Mouse (Mus musculus): ENCODE data around the gene Manf.
A peak's percentile ranks its signal among the peaks of the same experiment; 100 is the strongest.

The Manf gene

DNA sequence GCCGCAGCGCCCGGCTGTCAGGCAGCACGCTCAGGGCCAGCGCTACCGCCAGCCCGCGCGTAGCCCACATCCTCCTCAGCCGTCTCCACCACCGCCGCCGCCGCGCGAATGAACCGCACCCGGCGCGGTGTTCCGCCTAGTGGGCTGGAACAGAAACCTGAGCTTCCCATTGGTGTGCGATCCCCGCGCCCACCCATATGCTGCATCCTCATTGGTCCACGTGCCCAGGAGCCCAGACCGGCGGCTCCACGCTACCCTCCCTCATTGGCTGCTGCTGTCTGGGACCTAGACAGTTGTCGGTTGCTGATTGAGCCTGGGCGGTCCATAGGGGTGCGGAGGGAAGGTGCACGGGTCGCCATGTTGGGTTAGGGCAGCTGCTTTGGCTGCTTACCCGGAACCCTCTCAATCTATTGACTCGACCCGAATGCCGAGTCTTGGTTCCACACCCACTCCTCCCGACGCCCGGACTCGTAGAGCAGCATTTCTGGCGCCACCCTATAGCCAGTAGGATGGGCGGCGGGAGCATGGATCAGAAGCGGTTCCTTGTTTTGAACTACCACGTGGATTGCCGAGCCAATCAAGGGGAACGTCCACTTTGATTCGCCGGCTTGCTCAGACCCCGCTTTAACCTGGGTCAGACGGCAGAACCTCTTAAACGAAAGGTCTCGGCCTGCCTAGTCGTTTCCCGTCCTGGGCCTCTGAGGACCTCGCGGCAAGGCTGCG is at the start of gene Manf:
Gene Manf (minus strand): TSS at position 151 of the 723 bp plus-strand sequence.
- DNase-seq (ENCODE audit: low spot score in 2 of 2) = peak; percentile 92 to 98

DNA sequence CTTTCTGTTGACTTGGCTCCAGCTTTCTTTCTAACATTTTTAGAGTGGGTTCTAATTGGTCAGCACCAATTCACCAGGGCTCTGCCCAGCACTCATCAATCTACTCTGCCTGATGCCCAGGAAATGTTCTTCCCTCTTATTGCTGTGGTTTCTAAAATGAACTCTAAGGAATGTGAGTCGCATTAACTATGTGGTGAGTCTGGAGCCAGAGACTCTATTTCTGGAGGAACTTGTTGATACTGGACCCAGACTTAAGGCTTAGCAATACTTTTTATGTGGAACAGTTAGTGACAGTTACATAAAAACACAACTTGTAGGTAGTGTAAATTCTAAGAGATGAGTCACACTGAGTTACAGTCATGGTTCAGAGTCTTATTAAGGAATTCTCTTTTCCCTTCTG is 43.2 kb upstream of the Manf start:
- no peak for DNase-seq (ENCODE audit: low spot score in 2 of 2)

- no peak for DNase-seq (ENCODE audit: low spot score in 2 of 2)
Observed at GRCm38 (mm10) chr9:106914878-106915277, 23.1 kb upstream of the Manf start.

DNA sequence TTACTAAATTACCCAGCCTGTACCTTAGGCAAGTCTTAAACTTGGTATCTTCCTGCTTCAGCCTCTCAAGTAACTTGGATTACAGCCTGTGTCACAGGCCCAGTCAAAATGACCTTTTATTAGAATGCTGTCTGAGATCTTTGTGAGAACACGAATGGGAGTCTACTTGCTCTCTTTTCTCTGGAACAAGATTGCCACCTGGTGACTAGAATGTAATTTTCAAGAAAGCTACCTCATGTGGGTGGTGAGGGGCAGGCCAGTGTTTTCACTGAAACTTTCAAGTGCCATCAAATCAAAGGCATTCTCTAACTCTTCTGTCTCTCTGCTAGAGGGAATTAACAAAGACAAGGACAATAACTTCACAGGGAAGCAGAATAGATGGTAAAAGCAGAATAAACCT is 22.0 kb upstream of the Manf start:
- no peak for DNase-seq (ENCODE audit: low spot score in 2 of 2)

DNA sequence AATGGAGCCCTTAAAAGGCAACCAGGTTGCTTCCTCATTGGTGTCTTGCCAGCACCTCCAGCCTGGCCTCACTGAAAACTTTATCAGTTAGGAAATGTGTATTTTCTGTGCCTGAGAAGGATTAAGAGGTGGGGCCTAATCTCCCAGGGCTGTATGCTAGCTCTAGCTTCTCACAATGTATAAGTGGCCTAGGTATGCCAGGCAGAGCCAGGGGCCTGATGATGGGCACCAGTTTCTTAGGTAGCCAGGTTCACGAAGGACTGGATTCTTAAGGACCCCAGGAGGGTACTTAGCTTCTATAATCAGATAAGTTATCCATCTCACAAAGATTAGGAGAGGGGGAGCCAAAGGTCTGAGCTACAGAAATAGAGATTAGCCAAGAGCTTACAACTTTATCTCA is 19.8 kb upstream of the Manf start:
- no peak for DNase-seq (ENCODE audit: low spot score in 2 of 2)

- DNase-seq (ENCODE audit: low spot score in 2 of 2) = no peak
Observed at GRCm38 (mm10) chr9:106908715-106909114, 16.9 kb upstream of the Manf start.

DNA sequence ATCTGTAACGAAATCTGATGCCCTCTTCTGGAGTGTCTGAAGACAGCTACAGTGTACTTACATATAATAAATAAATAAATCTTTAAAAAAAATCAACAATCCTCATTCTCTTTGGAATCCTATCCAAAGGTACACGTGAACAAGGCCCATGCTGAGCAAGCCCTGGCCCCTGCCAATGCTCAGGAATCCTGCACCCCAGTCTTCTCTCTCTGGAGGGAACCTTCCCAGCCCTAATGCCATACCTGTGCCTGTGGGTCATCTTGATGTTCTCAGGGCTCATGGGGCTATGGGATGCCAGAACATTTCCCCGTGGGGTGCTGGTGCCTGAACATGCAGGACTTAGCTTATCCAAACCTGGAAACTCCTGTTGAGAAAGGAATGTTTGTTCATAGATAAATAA is 16.4 kb upstream of the Manf start:
- no peak for DNase-seq (ENCODE audit: low spot score in 2 of 2)

DNA sequence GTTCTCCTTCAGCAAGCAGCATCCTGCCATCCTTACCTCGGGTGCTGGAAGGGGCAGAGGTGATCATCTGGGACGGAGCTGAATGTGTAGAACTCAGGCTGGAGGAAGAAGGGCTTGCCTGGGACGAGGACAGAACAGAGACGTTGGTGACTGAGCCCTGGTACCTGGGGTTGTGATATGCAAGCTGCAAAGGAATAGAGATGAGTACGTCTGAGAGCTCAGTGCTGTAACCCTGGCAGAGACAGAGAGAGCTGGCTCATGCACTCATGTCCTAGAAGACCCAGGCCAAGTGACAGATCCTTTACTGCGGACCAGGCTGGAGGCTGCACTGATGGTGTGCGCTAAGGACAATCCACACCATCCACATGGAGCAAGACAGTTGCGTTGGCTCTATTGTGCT is 14.8 kb upstream of the Manf start:
- DNase-seq (ENCODE audit: low spot score in 2 of 2) = no peak

GRCm38 (mm10) chr9:106903791-106904134 is 12.0 kb upstream of the Manf start:
- DNase-seq (ENCODE audit: low spot score in 2 of 2) = no peak

GRCm38 (mm10) chr9:106903099-106903790 is 11.5 kb upstream of the Manf start:
- no peak for DNase-seq (ENCODE audit: low spot score in 2 of 2)

DNA sequence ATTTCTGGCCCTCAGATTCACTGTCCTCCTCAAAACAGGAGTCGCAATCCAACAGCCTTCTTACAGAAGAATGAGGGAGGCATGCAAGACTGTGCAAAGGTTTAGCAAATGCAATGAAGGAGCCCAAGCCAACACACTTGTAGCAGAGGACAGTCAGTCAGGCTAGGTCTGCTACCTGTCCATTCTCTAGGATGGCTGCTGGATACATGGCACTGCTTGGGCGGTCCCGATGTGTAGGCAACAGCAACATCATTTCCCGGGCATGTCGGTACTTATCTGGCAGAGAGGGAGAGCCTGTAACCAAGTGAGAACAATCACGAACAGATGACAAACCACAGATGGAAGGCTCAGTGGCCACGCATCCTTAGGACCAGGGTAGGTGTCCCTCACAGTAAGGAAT is 9.8 kb upstream of the Manf start:
- DNase-seq (ENCODE audit: low spot score in 2 of 2) = no peak

GRCm38 (mm10) chr9:106898901-106899300 is 7.1 kb upstream of the Manf start:
- DNase-seq (ENCODE audit: low spot score in 2 of 2) = no peak

GRCm38 (mm10) chr9:106893327-106893726 is 1.5 kb upstream of the Manf start:
- no peak for DNase-seq (ENCODE audit: low spot score in 2 of 2)

- DNase-seq (ENCODE audit: low spot score in 2 of 2) = no peak
Observed at GRCm38 (mm10) chr9:106892552-106892875, 735 bp upstream of the Manf start.

DNA sequence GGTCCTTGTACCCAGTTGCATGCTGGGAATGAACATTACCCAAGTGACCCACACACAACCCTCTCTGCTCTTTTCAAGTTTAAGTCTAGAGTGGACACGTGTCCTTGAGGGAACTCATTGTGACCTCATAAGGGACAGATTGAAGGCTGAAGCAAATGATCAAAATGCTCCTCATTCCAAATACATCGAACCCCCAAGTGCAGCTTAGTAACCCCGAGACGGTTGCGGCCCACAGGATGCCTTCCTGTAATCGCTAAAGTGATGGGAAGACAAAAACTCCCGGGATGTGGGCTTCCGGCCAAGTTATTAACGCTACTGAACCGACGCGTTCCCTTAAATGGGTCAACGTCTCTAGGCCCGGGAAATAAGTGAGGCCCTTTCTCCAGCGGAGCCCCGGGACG is 438 bp downstream of the Manf start:
- DNase-seq (ENCODE audit: low spot score in 2 of 2) = no peak

DNA sequence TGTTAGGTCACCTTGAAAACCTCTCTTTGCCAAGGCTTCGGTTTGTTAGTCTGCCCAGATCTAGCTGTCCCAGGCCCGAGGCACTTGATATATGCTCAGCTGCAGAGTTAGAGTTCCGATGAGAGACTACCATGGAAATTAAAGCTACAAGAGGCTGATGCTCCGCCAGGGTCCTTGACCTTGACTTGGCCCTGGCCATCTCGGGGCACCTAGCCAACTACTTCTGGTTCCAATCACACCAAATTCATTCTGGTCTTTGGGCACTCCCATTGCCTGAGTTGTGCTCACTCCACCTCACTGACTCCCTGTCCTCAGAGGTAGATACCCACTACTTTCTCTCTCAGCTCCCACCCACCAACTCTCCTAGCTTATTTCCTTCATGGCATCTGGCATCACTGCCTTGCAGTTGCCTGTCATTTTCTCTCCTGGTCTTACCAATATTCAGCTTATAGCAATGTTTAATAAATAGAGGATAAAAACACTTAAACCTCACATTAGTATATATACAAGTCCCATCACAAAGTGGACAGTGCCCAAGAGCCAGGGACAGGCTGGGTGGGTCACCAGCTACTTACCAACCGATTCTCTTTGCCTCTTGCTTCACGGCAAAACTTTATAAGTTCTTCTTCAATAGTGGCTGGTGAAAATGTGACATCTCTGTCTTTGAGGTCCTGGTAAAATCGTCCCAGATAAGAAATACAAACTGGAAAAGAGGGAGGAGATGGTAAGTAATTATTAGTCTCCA is 1.1 kb downstream of the Manf start:
- DNase-seq (ENCODE audit: low spot score in 2 of 2) = no peak

GRCm38 (mm10) chr9:106889321-106889720 is 2.5 kb downstream of the Manf start:
- no peak for DNase-seq (ENCODE audit: low spot score in 2 of 2)

DNA sequence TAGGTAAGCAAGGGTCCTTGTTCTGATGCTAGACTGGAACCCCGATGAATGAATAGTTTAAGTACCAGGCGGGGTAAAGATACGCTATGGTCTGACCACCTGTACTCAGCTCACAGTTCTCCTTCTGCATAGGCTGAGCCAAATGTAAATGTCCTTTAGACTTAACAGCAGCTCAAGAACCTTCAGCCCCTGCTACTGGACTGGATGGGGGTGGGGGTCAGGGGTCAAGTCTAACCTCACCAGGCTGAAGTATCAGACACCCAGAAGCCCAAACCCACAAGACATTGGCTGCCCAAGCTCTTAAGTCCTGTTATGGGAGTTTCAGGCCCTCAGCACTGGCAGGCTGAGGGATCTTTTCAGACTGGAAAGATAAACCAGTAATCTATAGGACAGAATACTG is 3.4 kb downstream of the Manf start:
- DNase-seq (ENCODE audit: low spot score in 2 of 2) = no peak

DNA sequence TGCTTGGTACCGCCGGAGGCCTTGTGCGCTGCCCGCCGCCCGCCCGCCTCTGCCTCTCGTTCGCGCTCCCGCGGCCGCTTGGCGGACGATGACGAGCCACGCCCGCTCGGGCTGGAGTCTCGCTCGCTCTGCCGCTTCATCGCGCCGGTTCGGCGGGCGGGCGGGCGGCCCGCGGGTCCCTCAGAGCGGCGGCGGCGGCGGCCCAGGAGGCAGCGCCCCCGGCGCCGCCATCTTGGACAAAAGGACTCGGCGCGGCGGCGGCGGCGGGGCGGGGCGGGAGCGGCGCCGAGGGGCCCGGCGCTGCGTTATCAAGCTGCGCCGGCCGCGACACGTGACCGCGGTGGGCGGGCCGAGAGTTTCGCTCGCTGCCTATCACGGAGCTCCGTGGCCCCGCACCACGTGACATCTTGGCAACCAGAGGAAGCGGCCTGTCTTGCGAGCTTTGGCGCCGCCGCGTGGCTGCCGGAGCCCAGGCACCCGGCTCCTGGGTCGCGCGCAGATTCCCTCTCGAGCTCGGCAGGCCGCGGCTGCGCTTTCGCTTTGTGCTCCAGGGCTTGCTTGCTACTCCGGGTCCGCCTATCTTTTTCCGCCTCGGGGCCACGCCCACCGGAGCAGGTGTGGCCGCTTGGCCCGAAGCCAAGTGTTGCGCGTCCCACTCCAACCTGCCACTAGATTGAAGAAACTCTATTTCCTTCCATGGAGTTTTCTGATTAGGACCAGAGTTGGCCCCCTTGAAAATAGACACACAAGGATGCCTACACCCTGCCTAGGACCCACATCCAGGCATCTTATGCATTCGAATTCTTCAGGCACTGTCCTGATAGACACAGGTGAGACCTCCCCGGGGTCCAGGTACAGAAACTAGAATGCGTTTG is 4.7 kb downstream of the Manf start, which contains the start of gene Rbm15b:
Gene Rbm15b (minus strand): TSS at position 601 of the 875 bp plus-strand sequence.
- peak; percentile 96 to 98 for DNase-seq (ENCODE audit: low spot score in 2 of 2)

GRCm38 (mm10) chr9:106885901-106886731 is 5.7 kb downstream of the Manf start:
- DNase-seq (ENCODE audit: low spot score in 2 of 2) = no peak
